Mouse (Mus musculus) erythroblast, embryonic 14.5 days (primary cell): ENCODE results near the gene Asb4.

ENCODE experiments used
- GATA1 ChIP-seq: IDR thresholded peaks from 2 replicates; pipeline ENCODE4 v1.6.1; 2012; ENCODE audit warnings: low read length, inconsistent platforms, mixed read lengths
- TAL1 ChIP-seq: IDR thresholded peaks from 3 replicates; pipeline ENCODE4 v1.6.1; 2012; ENCODE audit warnings: low read length, inconsistent platforms, mixed read lengths

GRCm38 (mm10) chr6:5481066-5481465 is 97.9 kb downstream of the Asb4 start:
- no peak for TF ChIP-seq GATA1
- no peak for TF ChIP-seq TAL1
